Mouse (Mus musculus): ENCODE data around the gene Agap3.
A peak's percentile ranks its signal among the peaks of the same experiment; 100 is the strongest.

DNA sequence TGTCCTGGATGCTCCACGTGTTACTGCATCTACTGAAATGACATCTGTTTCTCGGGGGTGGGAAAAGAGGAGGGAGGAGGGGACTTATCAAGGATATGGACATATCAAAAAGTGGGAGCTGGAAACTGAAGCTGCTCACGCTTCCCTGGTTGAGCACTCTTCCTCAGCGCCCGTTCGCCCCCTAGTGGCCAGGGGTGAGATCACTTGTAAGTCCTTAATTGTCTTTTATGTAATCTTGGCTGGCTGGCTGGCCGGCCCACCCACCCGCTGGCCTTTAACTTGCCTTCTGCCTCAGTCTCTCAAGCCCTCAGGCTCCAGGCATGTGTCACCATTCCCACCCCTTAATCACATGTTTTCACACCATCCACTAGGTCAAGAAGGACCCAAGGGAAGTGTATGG, 34.1 kb downstream of the Agap3 start:
- TF ChIP-seq CTCF (IDR thresholded peaks at IDR 0.05; ENCODE audit: extremely low read depth, insufficient read length, insufficient replicate concordance, low read depth, low read length) (peak; percentile 93), POLR2A (IDR thresholded peaks at IDR 0.05; ENCODE audit: low read depth, low read length) (no peak)

Measured in small intestine, adult 2 months (tissue).